Mouse (Mus musculus) lung, postnatal 0 days (tissue): ENCODE measurements around the gene Spint3. TPM values are rescaled to one million over a fixed set of nuclear protein-coding genes. Genes with fewer than 3 reads are reported as not detected.
"Not testable (repeated sequence)": the region's sequence is repeated elsewhere in the genome, so short reads cannot be mapped to it uniquely, and the experiment has no call there.

Experiments used
- ATAC-seq: fragments of 200-750 bp; cut with Nextera tagmentation; 2 replicates; pipeline ENCODE4 v1.8.0; 2017; ENCODE audit warnings: moderate library complexity
- DNase-seq: peaks from one replicate; pipeline ENCODE4 v3.0.0-alpha.2; 2016; ENCODE audit warnings: low spot score
- H3K27ac ChIP-seq: fragments of 300-500 bp; sonication (generic); 2 replicates; pipeline ENCODE4 v1.5.1; 2014; ENCODE audit warnings: antibody characterized with exemption, mild to moderate bottlenecking, low read length, mixed read lengths
- H3K27me3 ChIP-seq: fragments of 300-500 bp; sonication (generic); replicated peaks from 2 replicates; pipeline ENCODE4 v1.6.1; 2014; ENCODE audit warnings: low read length, mixed read lengths; ENCODE audit not compliant: insufficient read depth
- H3K36me3 ChIP-seq: fragments of 300-500 bp; sonication (generic); 2 replicates; pipeline ENCODE4 v1.6.1; 2014; ENCODE audit warnings: low read length, mixed read lengths; ENCODE audit not compliant: insufficient read depth
- H3K4me1 ChIP-seq: fragments of 300-500 bp; sonication (generic); 2 replicates; pipeline ENCODE4 v1.6.1; 2014; ENCODE audit warnings: antibody characterized with exemption, low read depth, low read length, mixed read lengths; ENCODE audit not compliant: insufficient read depth
- H3K4me2 ChIP-seq: fragments of 300-500 bp; sonication (generic); replicated peaks from 2 replicates; pipeline ENCODE4 v1.6.1; 2014; ENCODE audit warnings: low read depth, mild to moderate bottlenecking, low read length, moderate library complexity, mixed read lengths
- H3K4me3 ChIP-seq: fragments of 300-500 bp; sonication (generic); 2 replicates; pipeline ENCODE4 v1.5.1; 2014; ENCODE audit warnings: low read depth, low read length
- H3K9ac ChIP-seq: fragments of 300-500 bp; sonication (generic); replicated peaks from 2 replicates; pipeline ENCODE4 v1.6.1; 2014; ENCODE audit warnings: low read depth, mild to moderate bottlenecking
- H3K9me3 ChIP-seq: fragments of 300-500 bp; sonication (generic); 2 replicates; pipeline ENCODE4 v1.6.1; 2016; ENCODE audit warnings: low read length, mixed read lengths
- CTCF ChIP-seq: IDR thresholded peaks from 2 replicates; pipeline ENCODE4 v1.5.1; 2016; ENCODE audit warnings: antibody characterized with exemption, mild to moderate bottlenecking
- EP300 ChIP-seq: IDR thresholded peaks from 2 replicates; pipeline ENCODE4 v1.6.1; 2016; ENCODE audit warnings: antibody characterized with exemption, mild to moderate bottlenecking, control low read depth
- WGBS: fragments of 180-500 bp; shearing (Covaris S2); extraction: QIAGEN DNeasy Blood & Tissue Kit; methylation state at CpG from one replicate; pipeline ENCODE4 v1.1.7; 2014; 5-methylcytosine and 5-hydroxymethylcytosine counted together
- polyA plus RNA-seq: library from polyadenylated mRNA; unstranded; fragments of >200 nt; fragmentation: Nextera tagmentation; extraction: Ambion mirVana; gene quantifications from 2 replicates; pipeline ENCODE4 v1.2.1, GENCODE M21; 2015

Gene Spint3
- polyA plus RNA-seq, 1 experiment from 2014 or later, result not detected

DNA sequence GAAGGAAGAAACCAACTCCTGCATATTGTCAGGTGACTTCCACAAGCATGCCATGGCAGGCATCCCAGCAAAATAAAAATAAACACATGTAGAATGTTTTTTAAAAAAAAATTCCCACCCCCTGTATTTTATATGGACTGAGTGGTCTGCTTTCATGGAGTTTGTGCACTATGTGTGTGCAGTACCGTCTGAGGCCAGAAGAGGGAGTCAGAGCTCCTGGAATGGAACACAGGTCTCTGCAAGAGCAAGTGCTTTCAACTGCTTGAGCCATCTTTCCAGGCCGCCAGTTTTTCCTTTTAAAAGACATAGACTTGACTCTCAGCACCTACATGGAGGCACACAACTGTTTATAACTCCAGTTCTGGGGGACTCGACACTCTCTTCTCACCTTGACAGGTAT, 30.2 kb upstream of the Spint3 start:
- Histone ChIP-seq H3K4me2 (no peak overlapping the region), H3K9ac (no peak overlapping the region), H3K4me3 (no peak overlapping the region), H3K9me3 (no peaks in the 10 kb centered on the region), H3K4me1 (no peaks in the 10 kb centered on the region), H3K36me3 (no peaks in the 10 kb centered on the region), H3K27me3 (no peaks in the 10 kb centered on the region), H3K27ac (no peak overlapping the region)
- no peak for ATAC-seq
- no peak for DNase-seq
- TF ChIP-seq CTCF (peak; percentile 13; the same call in 1 of the 2 replicates), EP300 (no peak)
- 91% methylated on average over 3 of the region's 3 CpGs for WGBS

DNA sequence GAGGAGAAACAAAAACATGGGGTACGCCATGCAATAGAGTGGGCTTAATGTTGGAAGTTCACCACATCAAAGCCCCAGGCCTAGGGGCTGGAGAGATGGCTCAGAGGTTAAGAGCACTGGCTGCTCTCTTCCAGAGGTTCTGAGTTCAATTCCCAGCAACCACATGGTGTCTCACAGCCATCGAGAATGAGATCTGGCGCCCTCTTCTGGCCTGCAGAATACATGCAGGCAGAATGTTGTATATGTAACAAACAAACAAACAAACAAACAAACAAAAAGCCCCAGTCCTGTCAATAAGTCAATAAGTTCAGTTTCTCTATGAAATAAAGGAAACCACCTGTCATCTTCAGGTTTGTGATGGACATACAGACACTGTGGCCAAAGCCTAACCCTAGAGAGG, 26.9 kb upstream of the Spint3 start:
- Histone ChIP-seq H3K4me2 (no peak overlapping the region), H3K4me1 (no peaks in the 10 kb centered on the region), H3K27ac (no peak overlapping the region), H3K4me3 (no peak overlapping the region), H3K9ac (no peak overlapping the region), H3K27me3 (no peaks in the 10 kb centered on the region), H3K9me3 (no peaks in the 10 kb centered on the region), H3K36me3 (no peaks in the 10 kb centered on the region)
- 0 out of 2 replicates have a peak, but pooled peaks have one; percentile 26 for TF ChIP-seq CTCF
- no peak for TF ChIP-seq EP300
- DNase-seq, result no peak
- WGBS, result 61% methylated on average over 3 of the region's 3 CpGs
- ATAC-seq, result no peak

- Histone ChIP-seq H3K4me3 (no peak within 1 kb of the TSS), H3K9ac (no peak within 1 kb of the TSS), H3K4me2 (no peak within 1 kb of the TSS), H3K4me1 (no peaks in the 10 kb centered on the region), H3K36me3 (no peaks in the 10 kb centered on the region), H3K27me3 (no peaks in the 10 kb centered on the region), H3K27ac (no peak within 1 kb of the TSS), H3K9me3 (no peaks in the 10 kb centered on the region)
- no peak for ATAC-seq
- no peak for DNase-seq
- TF ChIP-seq EP300 (no peak), CTCF (no peak)
- 69% methylated on average over 4 of the region's 4 CpGs for WGBS
Observed at GRCm38 (mm10) chr2:164593494-164593893, 20.2 kb upstream of the Spint3 start, which contains the start of gene Eppin. Eppin (minus strand) TSS chr2:164593594.

DNA sequence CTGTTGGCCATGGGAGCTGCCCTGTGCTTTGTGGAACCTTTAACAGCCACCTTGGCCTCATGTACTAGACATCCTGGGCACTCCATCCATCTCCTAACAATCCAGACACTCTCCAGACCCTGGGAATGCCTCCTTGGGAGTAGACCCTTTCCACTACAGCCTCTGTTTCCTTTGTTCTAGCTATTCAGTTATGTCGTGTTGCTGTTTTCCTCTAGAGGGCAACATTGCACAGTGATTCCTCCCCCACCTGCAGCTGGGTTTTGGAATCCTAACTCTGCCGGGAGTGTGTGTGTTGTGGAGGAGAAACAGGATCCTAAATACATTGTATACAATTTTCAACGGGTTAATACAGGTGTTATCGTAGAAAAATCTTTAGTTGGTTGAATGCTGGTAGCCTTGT, 18.8 kb upstream of the Spint3 start:
- WGBS, result 4% methylated on average over 4 of the region's 4 CpGs
- no peak for TF ChIP-seq EP300
- peak; percentile 86 for TF ChIP-seq CTCF

DNA sequence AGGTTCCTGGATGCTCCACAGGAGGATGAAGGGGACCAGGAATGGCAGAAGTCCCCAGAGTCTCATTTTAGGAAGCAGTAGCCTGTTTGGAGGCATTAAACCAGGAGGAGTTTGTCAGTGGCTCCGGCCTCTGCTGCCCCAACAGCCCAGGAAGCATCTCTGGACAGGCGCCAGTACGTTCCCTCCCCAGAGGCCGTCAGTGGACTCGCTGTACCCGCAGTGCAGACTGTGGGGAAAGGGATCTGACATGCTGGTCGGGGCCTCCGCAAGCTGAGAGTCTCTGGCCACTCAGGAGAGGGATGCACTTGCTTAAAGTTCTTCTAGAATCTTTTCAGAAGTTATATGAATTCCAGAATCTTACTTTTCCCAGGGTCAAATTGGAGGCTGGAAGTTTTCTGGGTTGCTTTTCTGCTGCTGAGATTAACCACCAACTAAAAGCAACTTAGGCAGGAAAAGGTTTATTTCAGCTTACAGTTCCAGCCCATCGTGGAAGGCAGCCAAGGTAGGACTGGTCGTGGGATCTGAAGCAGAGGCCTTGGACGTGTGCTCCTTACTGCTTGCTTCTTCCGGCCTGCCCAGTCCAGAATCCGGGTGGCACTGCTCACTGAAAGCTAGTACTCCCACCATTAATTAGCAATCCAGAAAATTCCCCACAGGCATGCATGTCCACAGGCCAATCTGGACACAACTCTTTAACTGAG, 11.9 kb upstream of the Spint3 start, which contains the start of gene Wfdc6a:
Gene Wfdc6a, minus strand, starts transcription at position 423 of the 701 bp plus-strand sequence.
- H3K4me2 ChIP-seq, H3K9ac ChIP-seq, H3K27ac ChIP-seq, H3K27me3 ChIP-seq, H3K4me1 ChIP-seq, H3K9me3 ChIP-seq, H3K36me3 ChIP-seq, H3K4me3 ChIP-seq: not testable (repeated sequence)
- WGBS, result 41% methylated on average over 13 of the region's 13 CpGs
- DNase-seq (peak; percentile 19), ATAC-seq (peak; percentile 41; the same call in 1 of the 2 replicates)

More for the DNA sequence above, 18.8 kb upstream of the Spint3 start:
- peak; percentile 70 for DNase-seq
- H3K4me1 ChIP-seq, result no peaks in the 10 kb centered on the region
- no peaks in the 10 kb centered on the region for H3K36me3 ChIP-seq
- H3K9ac ChIP-seq, result no peak overlapping the region
- no peaks in the 10 kb centered on the region for H3K27me3 ChIP-seq
- H3K27ac ChIP-seq, result no peak overlapping the region
- no peak overlapping the region for H3K4me3 ChIP-seq
- H3K9me3 ChIP-seq, result no peaks in the 10 kb centered on the region
- no peak for ATAC-seq
- no peak overlapping the region for H3K4me2 ChIP-seq

DNA sequence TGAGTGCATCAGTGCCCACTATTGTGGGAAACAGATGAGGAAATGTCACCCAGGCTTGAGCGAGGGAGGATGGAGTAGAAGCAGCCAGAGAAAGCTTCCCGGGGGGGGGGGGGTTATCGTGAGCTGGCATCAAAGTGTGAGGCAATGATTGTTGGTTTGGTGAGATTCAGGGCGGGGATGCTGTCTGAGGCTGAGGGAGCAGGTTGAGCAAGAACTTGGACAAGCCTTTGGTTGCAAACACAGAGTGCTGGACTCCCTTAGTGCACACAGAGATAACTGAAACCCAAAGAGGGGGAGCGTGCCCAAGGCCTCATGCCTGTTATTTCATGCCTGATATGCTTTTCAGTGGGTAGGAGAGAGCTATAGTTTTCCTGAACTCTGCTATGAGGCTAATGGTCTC, 5.8 kb downstream of the Spint3 start:
- H3K9ac ChIP-seq, result no peak overlapping the region
- no peak overlapping the region for H3K27ac ChIP-seq
- WGBS, result 92% methylated on average over 5 of the region's 5 CpGs
- no peak overlapping the region for H3K4me2 ChIP-seq
- ATAC-seq, result no peak
- no peak for TF ChIP-seq EP300
- H3K27me3 ChIP-seq, result no peaks in the 10 kb centered on the region
- H3K4me3 ChIP-seq, result no peak overlapping the region
- no peaks in the 10 kb centered on the region for H3K9me3 ChIP-seq
- DNase-seq, result no peak
- H3K36me3 ChIP-seq, result no peaks in the 10 kb centered on the region
- 0 out of 2 replicates have a peak, but pooled peaks cover 5% of the 10 kb centered on the region for H3K4me1 ChIP-seq
